In the genomic region with DNA sequence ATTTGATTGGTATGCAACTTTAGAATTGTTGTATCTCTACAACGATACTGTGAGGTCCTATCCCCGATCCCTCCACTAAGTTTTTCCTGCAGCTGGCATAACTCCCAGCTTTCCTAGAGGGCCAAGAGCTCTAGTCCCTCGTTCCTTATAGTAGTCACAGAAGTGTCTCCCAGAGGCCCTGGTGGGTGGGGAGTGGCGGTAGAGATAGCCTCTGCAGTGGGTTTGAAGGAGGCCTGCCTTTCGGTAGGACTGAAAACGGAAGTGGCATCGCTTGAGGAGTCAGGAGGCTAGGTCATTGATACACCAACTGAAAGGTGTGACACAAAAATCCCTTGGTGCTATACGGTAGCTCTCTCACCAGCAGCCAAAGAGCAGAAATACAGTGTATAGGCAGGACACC, we compare ENCODE assay signal across 8 mouse cellular contexts. TPM values are rescaled to one million over a fixed set of nuclear protein-coding genes. Genes with fewer than 3 reads are reported as not detected.
A peak's percentile ranks its signal among the peaks of the same experiment; 100 is the strongest.
DNase-seq lines count a peak whose midpoint lies in the region; ATAC-seq and TF ChIP-seq lines count a peak whose summit lies in the region.

No protein-coding gene starts in this region.

- no peak for TF ChIP-seq EP300 in ES-Bruce4 (IDR thresholded peaks at IDR 0.05; ENCODE audit: insufficient read depth, low read depth, low read length)

- H3K9me3 ChIP-seq in heart, embryonic 10.5 days: no peaks in the 10 kb centered on the region
- no peaks in the 10 kb centered on the region for H3K9me3 ChIP-seq in ES-Bruce4 (replicated peaks; ENCODE audit: control insufficient read depth, insufficient read depth, low read length, poor library complexity, severe bottlenecking)
- no peaks in the 10 kb centered on the region for H3K9me3 ChIP-seq in hindbrain, embryonic 12.5 days (replicated peaks)
- H3K9me3 ChIP-seq in midbrain, embryonic 13.5 days: no peaks in the 10 kb centered on the region

- 0 out of 2 replicates have a peak overlapping the region, but pooled peaks have one; percentile 82 for H3K9ac ChIP-seq in ES-Bruce4 (ENCODE audit: low read depth, poor library complexity, severe bottlenecking)
- no peak overlapping the region for H3K9ac ChIP-seq in hindbrain, embryonic 12.5 days
- H3K9ac ChIP-seq in midbrain, embryonic 13.5 days (replicated peaks): no peak overlapping the region

- peak overlapping the region; percentile 57; the same call in 1 of the 2 replicates for H3K27ac ChIP-seq in heart, embryonic 10.5 days
- no peak overlapping the region for H3K27ac ChIP-seq in ES-Bruce4 (ENCODE audit: insufficient read depth, low read length)
- H3K27ac ChIP-seq in hindbrain, embryonic 12.5 days: no peak overlapping the region
- no peak overlapping the region; the same call in 1 of the 2 replicates for H3K27ac ChIP-seq in midbrain, embryonic 13.5 days

- WGBS in heart, embryonic 10.5 days: 38% methylated on average over 8 of the region's 8 CpGs
- 43% methylated on average over 8 of the region's 8 CpGs for WGBS in hindbrain, embryonic 12.5 days
- 54% methylated on average over 8 of the region's 8 CpGs for WGBS in midbrain, embryonic 13.5 days

- no peak for TF ChIP-seq POLR2A in ES-Bruce4 (IDR thresholded peaks at IDR 0.05; ENCODE audit: insufficient read depth, low read length)

- H3K4me1 ChIP-seq in heart, embryonic 10.5 days: peaks cover 60% of the 10 kb centered on the region
- H3K4me1 ChIP-seq in ES-Bruce4 (ENCODE audit: control insufficient read depth, insufficient read depth, low read length): no peaks in the 10 kb centered on the region
- peaks cover 36% of the 10 kb centered on the region for H3K4me1 ChIP-seq in hindbrain, embryonic 12.5 days
- peaks cover 39% of the 10 kb centered on the region for H3K4me1 ChIP-seq in midbrain, embryonic 13.5 days (replicated peaks)

- no peak for ATAC-seq in hindbrain, embryonic 12.5 days (ENCODE audit: low FRiP score)
- ATAC-seq in midbrain, embryonic 13.5 days: no peak
- ATAC-seq in activated CD4-positive, CD25-positive, alpha-beta regulatory T cell, adult 4 months: no peak

- H3K4me2 ChIP-seq in hindbrain, embryonic 12.5 days (replicated peaks): peak overlapping the region; percentile 72
- H3K4me2 ChIP-seq in midbrain, embryonic 13.5 days (replicated peaks): peak overlapping the region; percentile 82

- peaks cover 14% of the 10 kb centered on the region for H3K27me3 ChIP-seq in heart, embryonic 10.5 days (ENCODE audit: insufficient read depth, poor library complexity, severe bottlenecking)
- H3K27me3 ChIP-seq in ES-Bruce4 (ENCODE audit: control insufficient read depth, insufficient read depth, low read length, poor library complexity, severe bottlenecking): no peaks in the 10 kb centered on the region
- H3K27me3 ChIP-seq in hindbrain, embryonic 12.5 days: peaks cover 10% of the 10 kb centered on the region
- H3K27me3 ChIP-seq in midbrain, embryonic 13.5 days: 0 out of 2 replicates have a peak, but pooled peaks cover 6% of the 10 kb centered on the region

- no peak for DNase-seq in heart, embryonic 10.5 days (ENCODE audit: low spot score)
- DNase-seq in heart, adult 18-20 months: no peak
- no peak for DNase-seq in embryo, embryonic 9.5 days (ENCODE audit: extremely low spot score)
- no peak for DNase-seq in left cerebral cortex, adult 9 months (ENCODE audit: low spot score in 2 of 2)

- TF ChIP-seq CTCF in ES-Bruce4 (IDR thresholded peaks at IDR 0.05; ENCODE audit: low read depth, low read length): no peak

- H3K4me3 ChIP-seq in heart, embryonic 10.5 days: peak overlapping the region; percentile 88
- H3K4me3 ChIP-seq in ES-Bruce4 (ENCODE audit: low read depth, low read length): peak overlapping the region; percentile 63
- peak overlapping the region; percentile 65 for H3K4me3 ChIP-seq in hindbrain, embryonic 12.5 days
- peak overlapping the region; percentile 82 for H3K4me3 ChIP-seq in midbrain, embryonic 13.5 days (replicated peaks)

- no peaks in the 10 kb centered on the region for H3K36me3 ChIP-seq in heart, embryonic 10.5 days
- H3K36me3 ChIP-seq in ES-Bruce4 (ENCODE audit: control insufficient read depth, insufficient read depth, low read length, poor library complexity, severe bottlenecking): no peaks in the 10 kb centered on the region
- H3K36me3 ChIP-seq in hindbrain, embryonic 12.5 days: no peaks in the 10 kb centered on the region
- no peaks in the 10 kb centered on the region for H3K36me3 ChIP-seq in midbrain, embryonic 13.5 days

RNA-seq across cellular contexts. Expression of gene Rasa3, which starts 0.8 kb away (rescaled TPM):
- 33.0 and 48.0 TPM in 2 replicates for polyA plus RNA-seq in heart, embryonic 10.5 days (2016; fragmentation: Nextera tagmentation; extraction: Ambion mirVana)
- 10 to 100 TPM; 11.2 to 14.0 TPM for total RNA-seq in heart, adult 18-20 months (2021)
- polyA plus RNA-seq in ES-Bruce4 (2011; ENCODE audit: insufficient read depth, insufficient read length, low read depth, missing spikeins): 7.4 and 14.5 TPM in 2 replicates
- polyA plus RNA-seq in hindbrain, embryonic 12.5 days (2016; fragmentation: Nextera tagmentation; extraction: Ambion mirVana): 30.0 and 31.4 TPM in 2 replicates
- polyA plus RNA-seq in midbrain, embryonic 13.5 days (2015; fragmentation: Nextera tagmentation; extraction: Ambion mirVana): 20.6 and 21.7 TPM in 2 replicates
- 100 to 1,000 TPM in 1 of 2 experiments, 10 to 100 TPM in 1; 89.4 to 115 TPM for polyA plus RNA-seq in activated CD4-positive, CD25-positive, alpha-beta regulatory T cell, adult 4 months (2017; shearing (Covaris generic))

RNA-seq across cellular contexts. Expression of gene Cfap97d2, which starts 27.5 kb away (rescaled TPM):
- not detected in 2 replicates for polyA plus RNA-seq in heart, embryonic 10.5 days (2016; fragmentation: Nextera tagmentation; extraction: Ambion mirVana)
- total RNA-seq in heart, adult 18-20 months (2021): under 1 TPM in 1 of 2 experiments, not detected in 1; 0.26 TPM
- polyA plus RNA-seq in ES-Bruce4 (2011; ENCODE audit: insufficient read depth, insufficient read length, low read depth, missing spikeins): not detected in 2 replicates
- polyA plus RNA-seq in hindbrain, embryonic 12.5 days (2016; fragmentation: Nextera tagmentation; extraction: Ambion mirVana): 2.3 and 2.6 TPM in 2 replicates
- 2.2 and 3.1 TPM in 2 replicates for polyA plus RNA-seq in midbrain, embryonic 13.5 days (2015; fragmentation: Nextera tagmentation; extraction: Ambion mirVana)
- not detected for polyA plus RNA-seq in activated CD4-positive, CD25-positive, alpha-beta regulatory T cell, adult 4 months (2017; shearing (Covaris generic))
